Mouse (Mus musculus): ENCODE measurements at regions not wholly inside any gene's neighbourhood (a gene's known extent, or its start where the extent isn't known, plus 50 kb on each side); places are given as distances from the start of the nearest gene placed in this dataset.
A peak's percentile ranks its signal among the peaks of the same experiment; 100 is the strongest.

- no peak for DNase-seq (ENCODE audit: low spot score in 2 of 2)
Measured at GRCm38 (mm10) chr15:96182313-96182712, 105.0 kb upstream of the Arid2 start.

GRCm38 (mm10) chr15:96183069-96183468, 104.2 kb upstream of the Arid2 start:
- DNase-seq (ENCODE audit: low spot score in 2 of 2) = no peak

- DNase-seq (ENCODE audit: low spot score in 2 of 2) = peak in 1 of 2 experiments; percentile 18
Measured at GRCm38 (mm10) chr15:96184666-96185065, 102.7 kb upstream of the Arid2 start.

- peak; percentile 47 to 50 for DNase-seq (ENCODE audit: low spot score in 2 of 2)
Measured at GRCm38 (mm10) chr15:96185429-96185828, 101.9 kb upstream of the Arid2 start.

GRCm38 (mm10) chr15:96185901-96186300, 101.4 kb upstream of the Arid2 start:
- DNase-seq (ENCODE audit: low spot score in 2 of 2) = no peak

GRCm38 (mm10) chr15:96189551-96189950, 97.8 kb upstream of the Arid2 start:
- no peak for DNase-seq (ENCODE audit: low spot score in 2 of 2)

- peak in 1 of 2 experiments; percentile 37 for DNase-seq (ENCODE audit: low spot score in 2 of 2)
Measured at GRCm38 (mm10) chr15:96197413-96197812, 89.9 kb upstream of the Arid2 start.

GRCm38 (mm10) chr15:96197932-96198331, 89.4 kb upstream of the Arid2 start:
- no peak for DNase-seq (ENCODE audit: low spot score in 2 of 2)

GRCm38 (mm10) chr15:96201273-96201672, 86.0 kb upstream of the Arid2 start:
- no peak for DNase-seq (ENCODE audit: low spot score in 2 of 2)

GRCm38 (mm10) chr15:96201701-96202460, 85.4 kb upstream of the Arid2 start:
- peak; percentile 53 to 70 for DNase-seq (ENCODE audit: low spot score in 2 of 2)

GRCm38 (mm10) chr15:96204187-96204586, 83.1 kb upstream of the Arid2 start:
- no peak for DNase-seq (ENCODE audit: low spot score in 2 of 2)

GRCm38 (mm10) chr15:96204623-96205022, 82.7 kb upstream of the Arid2 start:
- no peak for DNase-seq (ENCODE audit: low spot score in 2 of 2)

- DNase-seq (ENCODE audit: low spot score in 2 of 2) = no peak
Measured at GRCm38 (mm10) chr15:96210721-96211400, 76.5 kb upstream of the Arid2 start.

- DNase-seq (ENCODE audit: low spot score in 2 of 2) = no peak
Measured at GRCm38 (mm10) chr15:96213541-96214312, 73.6 kb upstream of the Arid2 start.

GRCm38 (mm10) chr15:96217896-96218295, 69.4 kb upstream of the Arid2 start:
- DNase-seq (ENCODE audit: low spot score in 2 of 2) = no peak

- DNase-seq (ENCODE audit: low spot score in 2 of 2) = no peak
Measured at GRCm38 (mm10) chr15:96219746-96220145, 67.6 kb upstream of the Arid2 start.

- DNase-seq (ENCODE audit: low spot score in 2 of 2) = no peak
Measured at GRCm38 (mm10) chr15:96231969-96232368, 55.3 kb upstream of the Arid2 start.

- DNase-seq (ENCODE audit: low spot score in 2 of 2) = no peak
Measured at GRCm38 (mm10) chr15:96233113-96233512, 54.2 kb upstream of the Arid2 start.

GRCm38 (mm10) chr15:96234783-96235182, 52.5 kb upstream of the Arid2 start:
- DNase-seq (ENCODE audit: low spot score in 2 of 2) = no peak

Measured in heart, adult 9 months (tissue).